Mouse (Mus musculus) kidney, adult 8-10 months (tissue): ENCODE results near the gene Ttc12.

Experiments used
- DNase-seq, 2 experiments: peaks; one replicate each; pipeline ENCODE4 v3.0.0; 2022

Gene Ttc12

GRCm38 (mm10) chr9:49488912-49489895, 3.2 kb upstream of the Ttc12 start:
- DNase-seq: peak; percentile 67 to 88

GRCm38 (mm10) chr9:49488258-49488657, 2.2 kb upstream of the Ttc12 start:
- no peak for DNase-seq

DNA sequence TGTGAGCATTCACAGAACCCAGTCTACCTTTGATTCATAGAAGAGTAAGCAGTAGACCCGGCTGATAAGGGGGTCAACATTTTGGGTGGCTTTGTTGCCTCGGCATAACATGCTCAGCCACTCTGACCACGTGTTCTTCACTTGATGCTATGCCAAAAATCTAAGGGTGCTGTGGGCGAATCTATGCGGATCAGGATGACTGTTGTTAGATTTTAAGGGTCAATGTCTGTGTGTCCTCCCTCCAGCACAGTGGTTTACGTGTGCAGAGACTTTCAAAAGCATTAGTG, 1.6 kb upstream of the Ttc12 start:
- DNase-seq: no peak

DNA sequence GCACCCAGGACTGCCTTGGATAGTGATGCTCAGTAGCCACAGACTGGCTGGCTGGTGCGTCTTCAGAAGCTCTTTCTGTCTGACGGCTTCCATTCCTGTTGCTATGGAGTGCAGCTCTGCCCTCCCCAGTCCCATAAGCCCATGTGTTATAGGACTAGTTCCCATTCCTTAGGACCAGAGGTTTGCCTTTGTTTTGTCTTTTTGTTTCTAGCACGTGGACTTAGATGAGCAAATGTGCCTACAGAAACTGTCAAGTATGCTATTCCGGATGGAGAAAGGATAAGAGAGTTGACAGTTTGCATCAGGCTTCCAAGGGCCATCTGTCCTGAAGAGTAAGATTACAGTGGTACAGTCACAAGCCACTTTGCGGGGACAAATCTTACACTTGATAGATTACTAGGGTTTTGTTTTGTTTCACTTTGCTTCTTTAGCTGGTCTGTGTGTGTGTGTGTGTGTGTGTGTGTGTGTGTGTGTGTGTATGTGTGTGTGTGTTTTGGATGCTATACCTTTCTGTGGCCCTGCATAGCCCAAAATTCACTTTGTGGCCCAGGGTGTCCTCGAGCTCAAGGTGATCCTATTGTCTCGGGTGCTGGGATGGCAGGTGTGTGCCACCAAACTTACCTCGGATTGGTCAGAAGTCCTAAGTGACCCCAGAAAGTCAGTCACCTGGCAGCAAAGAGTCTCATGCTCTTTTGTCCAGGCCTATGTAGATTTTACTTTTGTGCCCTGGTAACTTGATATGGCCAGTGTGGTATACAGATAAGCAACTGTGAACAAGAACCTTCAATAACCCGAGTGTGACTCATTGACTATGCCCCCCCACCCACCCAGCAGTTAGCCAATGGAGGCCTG, 1.0 kb upstream of the Ttc12 start:
- no peak for DNase-seq

DNA sequence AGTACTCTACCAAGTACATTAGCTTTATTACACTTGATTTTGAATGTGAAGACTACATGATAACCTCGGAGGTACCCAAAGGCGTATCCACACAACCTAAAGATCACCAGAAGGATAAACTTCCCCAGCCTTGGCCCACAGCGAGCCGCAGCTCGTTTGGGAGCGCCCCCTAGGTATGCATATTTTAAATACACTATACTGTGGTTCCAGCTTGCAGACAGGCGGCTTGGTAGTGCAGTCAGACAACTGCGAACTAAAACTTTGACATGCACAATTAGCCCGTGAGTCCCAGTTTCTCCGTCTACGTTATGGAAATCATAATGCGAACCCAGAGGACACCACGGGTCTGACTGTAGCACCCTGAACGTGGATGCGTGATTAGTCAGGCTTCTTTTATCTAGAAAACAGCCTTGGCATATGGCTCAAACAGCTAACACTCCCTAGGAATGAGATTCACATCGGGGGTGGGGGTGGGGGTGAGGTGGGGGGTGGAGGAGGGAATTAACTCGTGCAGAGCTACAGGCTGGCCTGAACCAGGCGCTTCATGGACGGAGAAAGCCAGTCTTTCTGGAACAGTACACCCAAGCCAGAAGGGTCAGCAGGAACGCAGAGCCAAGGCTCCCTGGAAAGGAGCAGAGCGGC, 654 bp downstream of the Ttc12 start:
- DNase-seq: peak; percentile 20 to 30

GRCm38 (mm10) chr9:49483316-49483715, 2.7 kb downstream of the Ttc12 start:
- DNase-seq: no peak

- no peak for DNase-seq
Measured at GRCm38 (mm10) chr9:49472126-49472525, 13.9 kb downstream of the Ttc12 start.

- DNase-seq: no peak
Measured at GRCm38 (mm10) chr9:49470946-49471345, 15.1 kb downstream of the Ttc12 start.

GRCm38 (mm10) chr9:49470006-49470405, 16.0 kb downstream of the Ttc12 start:
- no peak for DNase-seq

- no peak for DNase-seq
Measured at GRCm38 (mm10) chr9:49456136-49456535, 29.9 kb downstream of the Ttc12 start.

DNA sequence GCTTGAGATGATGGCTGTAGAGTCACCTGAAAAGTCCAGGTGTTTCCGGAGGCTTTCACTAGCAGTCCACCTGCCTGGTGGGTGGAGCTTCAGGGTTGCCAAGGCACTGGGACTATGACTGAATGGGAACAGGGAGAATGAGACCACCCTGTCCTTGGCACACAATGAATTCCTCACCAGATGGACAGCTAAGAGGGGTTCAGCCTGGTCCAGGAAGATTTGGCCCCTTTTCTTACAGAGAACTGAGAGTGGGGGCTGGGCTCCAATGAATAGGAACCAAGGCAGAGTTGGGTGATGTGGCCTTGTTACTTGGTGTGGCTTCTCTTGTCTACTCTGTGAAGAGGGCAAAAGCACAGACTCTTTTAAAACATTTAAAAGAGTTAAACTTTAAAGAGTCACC, 33.6 kb downstream of the Ttc12 start:
- DNase-seq: no peak

DNA sequence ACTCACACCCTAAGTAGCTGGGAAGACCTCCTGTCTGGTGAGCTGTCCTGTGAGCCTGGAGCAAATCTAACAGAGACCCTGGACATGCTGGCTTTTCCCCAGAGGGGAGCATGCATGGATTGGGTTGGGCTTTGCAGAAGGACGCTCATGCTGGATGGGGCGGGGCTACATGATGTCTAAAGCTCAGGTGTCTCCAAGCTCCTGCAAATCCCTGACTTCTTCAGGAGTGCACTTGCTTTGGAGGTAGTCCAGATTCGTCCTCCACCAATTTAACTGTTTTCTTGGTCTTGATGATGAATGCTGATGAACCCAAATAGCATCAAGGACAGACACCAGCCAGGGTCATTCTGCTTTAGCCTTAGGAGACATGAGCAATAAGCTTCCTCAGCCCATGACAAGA, 35.5 kb downstream of the Ttc12 start:
- DNase-seq: no peak

DNA sequence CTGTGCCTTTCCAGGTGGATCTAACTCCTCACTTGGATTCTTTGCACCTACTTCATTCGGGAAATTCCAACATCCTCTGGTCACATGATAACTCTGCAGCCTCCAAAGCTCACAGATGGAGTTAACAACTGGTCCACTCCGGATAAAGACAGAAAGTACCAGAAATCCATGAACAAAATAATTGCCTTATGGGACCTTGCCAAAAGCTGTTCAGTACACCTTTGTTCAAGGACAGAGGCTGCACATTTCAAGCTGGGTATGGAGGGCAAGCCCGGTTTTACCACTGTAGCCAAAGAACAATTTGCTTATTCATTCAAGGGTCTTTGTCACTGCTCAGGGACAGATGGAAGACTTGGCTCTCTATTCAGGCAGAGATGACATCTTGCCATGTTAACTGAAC, 43.4 kb downstream of the Ttc12 start:
- DNase-seq: peak in 1 of 2 experiments; percentile 7

DNA sequence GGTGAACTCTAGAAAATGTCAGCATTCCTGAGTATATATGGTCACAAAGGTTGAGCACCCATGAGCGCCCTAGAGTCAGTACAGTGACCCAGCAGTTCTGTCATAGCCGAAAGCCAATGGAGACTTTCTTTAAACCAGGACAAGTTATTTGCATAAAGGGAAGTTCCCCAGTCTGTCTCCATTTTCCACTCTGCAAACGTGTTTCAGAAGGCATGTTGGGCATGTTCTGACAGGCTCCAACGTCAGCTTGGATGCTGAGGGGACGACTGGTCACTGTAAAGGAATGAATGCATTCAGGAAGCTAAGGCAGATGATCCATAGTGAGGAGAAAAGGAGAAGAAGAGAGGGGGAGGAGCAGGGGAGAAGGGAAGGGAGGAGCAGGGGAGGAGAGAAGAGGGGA, 58.5 kb downstream of the Ttc12 start:
- no peak for DNase-seq

GRCm38 (mm10) chr9:49426921-49427320, 59.1 kb downstream of the Ttc12 start, which contains the start of gene Ankk1:
Gene Ankk1 (minus strand): TSS chr9:49427021.
- no peak for DNase-seq

GRCm38 (mm10) chr9:49425585-49425984, 60.4 kb downstream of the Ttc12 start:
- no peak for DNase-seq

DNA sequence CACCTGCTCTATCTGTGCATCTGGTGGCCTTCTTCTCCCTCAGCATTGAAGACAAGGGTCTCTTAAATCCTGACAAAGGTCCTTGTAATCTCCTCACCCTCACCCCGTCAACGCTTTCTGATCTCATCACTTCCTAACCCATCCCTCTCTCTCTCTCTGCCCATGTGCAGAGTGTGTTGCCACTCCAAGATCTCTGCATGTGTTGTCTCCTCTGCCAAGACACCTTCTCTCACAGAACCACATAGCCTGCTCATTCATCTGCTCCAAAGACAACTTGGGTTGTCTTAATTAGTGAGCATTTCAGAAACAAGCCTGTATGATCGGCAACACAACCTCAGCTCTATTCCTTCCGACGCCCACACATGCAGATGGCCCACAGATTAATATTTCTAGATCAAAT, 62.2 kb downstream of the Ttc12 start:
- DNase-seq: no peak

DNA sequence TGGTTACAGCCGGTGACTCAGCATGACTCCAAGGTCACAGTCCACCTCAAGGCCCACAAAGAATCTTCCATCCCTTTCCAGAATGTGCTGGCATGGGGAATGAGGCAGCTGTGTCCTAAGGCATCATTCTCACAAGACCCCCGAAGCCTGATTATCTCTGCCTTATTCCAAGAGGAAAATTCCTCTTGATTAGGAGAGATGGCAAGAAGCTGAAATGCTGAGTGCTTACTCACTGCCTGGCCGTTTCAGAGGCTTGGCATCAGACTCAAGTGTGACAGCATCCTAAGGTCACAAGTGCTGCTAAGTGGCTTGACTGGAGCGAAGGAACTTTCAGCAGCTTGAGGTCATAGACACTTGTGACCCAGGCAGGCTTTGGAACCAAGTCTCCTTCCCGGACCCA, 75.4 kb downstream of the Ttc12 start:
- DNase-seq: no peak

- DNase-seq: no peak
Measured at GRCm38 (mm10) chr9:49407028-49407427, 79.0 kb downstream of the Ttc12 start.

GRCm38 (mm10) chr9:49403711-49404110, 82.3 kb downstream of the Ttc12 start:
- no peak for DNase-seq

DNA sequence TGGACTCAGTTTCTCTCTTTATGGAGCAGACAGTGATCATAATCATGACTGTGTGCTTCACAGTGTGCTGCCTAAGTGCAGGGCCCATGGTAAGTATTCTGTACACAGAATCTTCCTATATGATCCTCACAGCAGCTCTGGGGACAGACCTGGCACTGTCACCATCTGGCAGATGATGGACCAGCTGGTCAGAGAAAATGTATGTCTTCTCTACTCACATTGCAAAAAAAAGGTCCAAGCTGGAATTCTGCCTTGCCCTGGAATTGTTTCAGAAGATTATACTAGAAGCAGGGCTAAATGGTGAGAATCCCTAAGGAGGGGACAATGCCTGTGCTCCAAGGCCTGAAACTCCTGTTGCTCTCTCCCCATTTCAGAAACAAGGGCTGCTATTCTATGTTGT, 90.0 kb downstream of the Ttc12 start:
- DNase-seq: no peak

- DNase-seq: no peak
Measured at GRCm38 (mm10) chr9:49392242-49392641, 93.8 kb downstream of the Ttc12 start.
